Mouse (Mus musculus): ENCODE measurements around the gene Itpkb.

DNA sequence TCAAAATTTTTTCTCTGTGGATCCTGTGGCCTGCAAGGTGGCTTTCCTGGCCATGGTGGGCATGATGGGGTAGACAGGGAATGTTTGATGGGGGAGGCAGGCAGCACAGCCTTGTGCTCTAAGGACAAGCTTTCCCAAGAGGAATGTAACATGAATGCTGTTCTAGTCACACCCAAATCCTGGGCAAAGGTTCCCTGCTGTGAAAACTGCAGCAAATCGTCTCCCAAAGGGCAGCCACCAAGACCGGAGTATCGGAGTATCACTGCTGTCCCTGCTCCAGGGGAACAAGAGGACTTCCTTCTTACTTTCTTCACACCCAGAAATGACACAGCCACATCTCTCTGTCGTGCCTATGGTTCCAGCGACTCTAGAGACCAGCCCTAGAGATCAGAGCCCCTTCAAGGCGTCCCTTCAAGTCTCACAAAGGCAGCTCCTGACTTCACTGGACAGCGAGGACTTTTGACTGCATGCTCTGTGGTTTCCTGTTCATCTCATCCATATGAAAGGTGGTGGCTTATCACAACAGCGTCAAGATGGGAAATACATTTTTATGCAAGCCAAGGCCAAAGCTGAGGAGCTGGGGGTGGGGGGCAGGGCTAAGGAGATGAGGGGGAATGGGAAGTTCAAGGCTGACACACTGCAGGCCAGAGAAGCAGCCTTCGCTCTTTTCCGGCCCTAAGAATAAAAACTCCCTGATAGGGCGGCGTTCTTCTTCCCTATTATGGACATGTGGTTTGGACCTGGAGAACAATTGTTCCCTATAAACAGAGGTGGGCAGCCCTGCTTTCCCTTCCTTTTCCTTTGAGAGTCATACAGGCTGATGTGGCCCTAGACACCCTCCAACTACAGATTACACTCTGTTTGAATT is 27.8 kb upstream of the Itpkb start:
- TF ChIP-seq CTCF (IDR thresholded peaks at IDR 0.05; ENCODE audit: low read depth, low read length) (no peak), EP300 (IDR thresholded peaks at IDR 0.05; ENCODE audit: insufficient read depth, low read depth, low read length) (no peak)
